Mouse (Mus musculus) liver, postnatal 0 days (tissue): ENCODE results near the gene Rhd.

Source experiments
- CTCF ChIP-seq: sonication (generic); IDR thresholded peaks from 2 replicates; pipeline ENCODE4 v1.5.1; 2016; ENCODE audit warnings: antibody characterized with exemption, low read depth
- EP300 ChIP-seq: IDR thresholded peaks from 2 replicates; pipeline ENCODE4 v1.6.1; 2016; ENCODE audit warnings: antibody characterized with exemption, low read depth, mild to moderate bottlenecking

GRCm38 (mm10) chr4:134817706-134818105, 46.6 kb upstream of the Rhd start:
- TF ChIP-seq CTCF (no peak), EP300 (no peak)
